Mouse (Mus musculus): ENCODE data around the gene Sowahd. TPM values are rescaled to one million over a fixed set of nuclear protein-coding genes. Genes with fewer than 3 reads are reported as not detected.
"Not testable (repeated sequence)": the region's sequence is repeated elsewhere in the genome, so short reads cannot be mapped to it uniquely, and the experiment has no call there.

Sowahd gene
- polyA plus RNA-seq, 1 experiment from 2014 or later: 0.21 TPM

DNA sequence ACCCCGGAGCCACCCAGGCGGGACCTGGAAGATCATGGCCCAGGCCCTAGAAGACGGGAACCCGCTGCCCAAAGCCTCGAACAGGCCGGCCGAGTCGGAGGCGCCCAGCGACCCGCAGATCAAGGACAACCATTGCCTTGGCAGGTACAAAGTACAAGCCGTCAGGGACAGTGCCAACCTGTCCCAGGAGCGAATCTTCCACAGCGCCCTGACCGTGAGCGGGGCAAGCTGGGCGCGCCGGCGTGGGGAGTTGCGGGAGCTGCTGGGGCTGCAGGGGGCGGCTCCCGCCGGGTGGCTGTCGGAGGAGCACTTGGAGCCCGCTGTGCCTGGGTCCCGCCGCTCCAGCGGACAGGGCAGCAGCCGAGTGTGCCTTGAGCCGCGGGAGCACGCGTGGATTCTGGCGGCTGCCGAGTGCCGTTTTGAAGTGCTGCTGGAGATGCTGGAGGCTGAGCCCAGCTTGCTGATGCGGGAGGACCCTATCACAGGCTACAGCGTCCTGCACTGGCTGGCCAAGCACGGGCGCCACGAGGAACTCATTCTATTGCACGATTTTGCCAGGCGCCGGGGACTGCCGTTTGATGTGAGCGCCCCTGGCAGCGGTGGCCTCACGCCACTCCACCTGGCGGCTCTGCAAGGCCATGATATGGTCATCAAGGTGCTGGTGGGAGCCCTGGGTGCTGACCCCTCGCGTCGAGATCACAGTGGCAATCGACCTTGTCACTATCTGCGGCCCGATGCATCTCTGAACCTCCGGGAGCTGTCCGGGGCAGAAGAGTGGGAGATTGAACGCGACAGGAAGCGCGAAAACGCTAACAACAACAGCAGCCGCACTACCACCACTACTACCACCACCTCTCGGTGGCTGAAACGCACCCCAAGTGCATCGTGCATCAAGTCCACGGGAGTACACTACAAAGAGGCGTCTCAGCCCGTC, 512 bp downstream of the Sowahd start:
- 16% methylated on average over 70 of the region's 70 CpGs for WGBS
- no peaks in the 10 kb centered on the region; the same call in 1 of the 2 replicates for H3K4me1 ChIP-seq (replicated peaks; ENCODE audit: control insufficient read depth, insufficient read depth, low read length)
- H3K9ac ChIP-seq (ENCODE audit: low read depth, low read length): no peak overlapping the region
- no peaks in the 10 kb centered on the region for H3K36me3 ChIP-seq (ENCODE audit: control insufficient read depth, insufficient read depth, low read length)
- peak overlapping the region; percentile 38 for H3K4me3 ChIP-seq (ENCODE audit: low read depth, low read length)
- peaks cover 62% of the 10 kb centered on the region for H3K27me3 ChIP-seq (replicated peaks; ENCODE audit: control insufficient read depth, insufficient read depth, low read length)
- ATAC-seq (replicated peaks; ENCODE audit: low FRiP score): no peak
- H3K4me2 ChIP-seq: peak overlapping the region; percentile 59
- no peak overlapping the region for H3K27ac ChIP-seq (ENCODE audit: low read depth, low read length)
- DNase-seq (ENCODE audit: low spot score): peak; percentile 34
- no peaks in the 10 kb centered on the region for H3K9me3 ChIP-seq (ENCODE audit: control insufficient read depth, low read length)

DNA sequence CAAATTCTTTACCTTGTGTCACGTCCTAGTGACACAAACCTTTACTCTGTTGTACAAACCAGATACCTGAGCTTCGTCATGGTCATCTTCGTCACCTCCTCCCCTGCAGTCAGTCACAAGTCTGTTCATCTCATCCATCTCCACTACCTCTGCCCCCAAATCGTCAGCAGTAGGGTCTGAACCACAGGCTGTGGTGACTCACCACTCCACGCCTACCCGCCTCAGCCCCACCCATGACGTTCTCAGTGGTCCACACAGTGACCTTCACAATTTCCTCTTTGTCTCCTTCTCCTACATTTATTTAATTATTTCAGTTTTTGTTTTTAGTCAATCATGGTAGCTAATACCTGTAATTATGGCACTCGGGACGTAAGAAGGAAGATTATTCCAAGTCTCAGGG, 15.3 kb downstream of the Sowahd start:
- Histone ChIP-seq H3K4me2 (no peak overlapping the region), H3K9me3 (ENCODE audit: control insufficient read depth, low read length) (no peaks in the 10 kb centered on the region), H3K4me1 (replicated peaks; ENCODE audit: control insufficient read depth, insufficient read depth, low read length) (no peaks in the 10 kb centered on the region), H3K36me3 (ENCODE audit: control insufficient read depth, insufficient read depth, low read length) (no peaks in the 10 kb centered on the region), H3K9ac (ENCODE audit: low read depth, low read length) (no peak overlapping the region), H3K4me3 (ENCODE audit: low read depth, low read length) (no peak overlapping the region), H3K27ac (ENCODE audit: low read depth, low read length) (no peak overlapping the region), H3K27me3 (replicated peaks; ENCODE audit: control insufficient read depth, insufficient read depth, low read length) (no peaks in the 10 kb centered on the region)
- no peak for DNase-seq (ENCODE audit: low spot score)
- 70% methylated on average over 9 of the region's 9 CpGs for WGBS
- no peak for ATAC-seq (replicated peaks; ENCODE audit: low FRiP score)

DNA sequence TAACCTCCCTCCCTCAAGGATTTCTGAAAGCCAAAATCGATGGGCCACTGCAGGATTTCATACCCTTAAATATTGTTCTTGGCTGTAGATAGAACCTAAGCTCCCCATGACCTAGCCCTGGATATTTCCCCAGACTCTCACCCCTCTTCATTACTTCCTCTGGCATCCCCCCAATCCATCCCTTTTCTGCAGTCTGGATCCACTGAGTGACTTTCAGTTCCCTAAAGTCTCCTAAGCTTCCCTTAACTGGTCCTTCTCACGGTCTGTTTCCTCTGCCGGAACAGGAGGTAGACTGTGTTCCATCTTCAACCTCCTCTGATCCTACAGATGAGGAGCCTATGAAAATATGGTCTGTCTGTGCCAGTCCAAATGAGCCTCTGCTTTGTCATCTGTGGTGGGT, 18.7 kb downstream of the Sowahd start:
- Histone ChIP-seq H3K4me3 (ENCODE audit: low read depth, low read length) (no peak overlapping the region), H3K9ac (ENCODE audit: low read depth, low read length) (no peak overlapping the region), H3K4me1 (replicated peaks; ENCODE audit: control insufficient read depth, insufficient read depth, low read length) (no peaks in the 10 kb centered on the region), H3K36me3 (ENCODE audit: control insufficient read depth, insufficient read depth, low read length) (no peaks in the 10 kb centered on the region), H3K9me3 (ENCODE audit: control insufficient read depth, low read length) (no peaks in the 10 kb centered on the region), H3K27ac (ENCODE audit: low read depth, low read length) (no peak overlapping the region), H3K27me3 (replicated peaks; ENCODE audit: control insufficient read depth, insufficient read depth, low read length) (no peaks in the 10 kb centered on the region), H3K4me2 (no peak overlapping the region)
- WGBS: 75% methylated on average over 3 of the region's 3 CpGs
- no peak for DNase-seq (ENCODE audit: low spot score)
- no peak for ATAC-seq (replicated peaks; ENCODE audit: low FRiP score)

DNA sequence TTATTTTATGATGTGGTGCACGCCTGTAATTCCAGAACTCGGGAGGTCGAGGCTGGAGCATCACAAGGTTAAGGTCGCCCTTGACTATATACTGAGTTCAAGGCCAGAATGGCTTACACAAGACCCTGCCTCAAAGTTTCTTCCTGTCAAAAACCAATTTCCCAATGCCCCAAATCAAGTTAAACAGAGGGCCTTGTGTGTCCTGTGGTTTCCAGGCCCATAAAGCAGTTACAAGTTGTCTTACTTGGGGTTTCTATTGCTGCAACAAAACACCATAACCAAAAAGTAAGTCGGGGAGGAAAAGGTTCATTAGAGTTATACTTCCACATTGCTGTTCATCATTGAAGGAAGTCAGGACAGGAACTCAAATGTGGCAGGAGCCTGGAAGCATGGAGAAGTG, 20.1 kb downstream of the Sowahd start:
- Histone ChIP-seq H3K9me3 (ENCODE audit: control insufficient read depth, low read length) (no peaks in the 10 kb centered on the region), H3K36me3 (ENCODE audit: control insufficient read depth, insufficient read depth, low read length) (no peaks in the 10 kb centered on the region), H3K9ac (ENCODE audit: low read depth, low read length) (no peak overlapping the region), H3K27me3 (replicated peaks; ENCODE audit: control insufficient read depth, insufficient read depth, low read length) (no peaks in the 10 kb centered on the region), H3K4me1 (replicated peaks; ENCODE audit: control insufficient read depth, insufficient read depth, low read length) (no peaks in the 10 kb centered on the region), H3K4me2 (no peak overlapping the region), H3K4me3 (ENCODE audit: low read depth, low read length) (no peak overlapping the region), H3K27ac (ENCODE audit: low read depth, low read length) (no peak overlapping the region)
- WGBS: 78% methylated on average over 5 of the region's 5 CpGs
- DNase-seq (ENCODE audit: low spot score) (no peak), ATAC-seq (replicated peaks; ENCODE audit: low FRiP score) (no peak)

DNA sequence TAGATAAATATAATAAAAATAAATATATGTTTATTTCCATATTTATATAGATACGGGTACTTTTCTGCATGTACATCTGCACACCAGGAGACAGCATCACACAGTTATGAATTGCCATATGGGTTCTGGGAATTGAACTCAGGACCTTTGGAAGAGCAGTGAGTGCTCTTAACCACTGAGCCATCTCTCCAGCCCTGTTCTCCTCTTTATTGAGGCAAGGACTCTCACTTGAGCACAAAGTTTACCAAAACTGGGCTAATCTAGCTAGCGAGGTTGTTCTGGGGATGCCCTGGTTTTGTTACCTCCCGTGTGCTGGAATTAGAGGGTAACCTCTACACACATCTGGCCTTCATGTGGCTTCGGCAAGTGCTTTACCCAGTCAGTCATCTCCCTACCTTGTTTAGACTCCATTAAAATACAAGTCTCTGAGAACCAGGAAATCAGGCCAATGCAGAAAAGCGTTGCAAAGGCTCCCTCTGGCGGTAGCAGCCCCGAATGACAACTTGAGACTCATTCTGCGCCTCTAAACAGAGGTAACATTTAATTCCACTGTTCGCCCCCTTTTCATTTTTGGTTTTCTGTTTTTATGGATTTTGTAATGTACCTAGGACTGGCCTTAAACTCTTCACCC, 25.7 kb downstream of the Sowahd start:
- Histone ChIP-seq H3K9me3 (ENCODE audit: control insufficient read depth, low read length) (no peaks in the 10 kb centered on the region), H3K4me3 (ENCODE audit: low read depth, low read length) (no peak overlapping the region), H3K9ac (ENCODE audit: low read depth, low read length) (no peak overlapping the region), H3K27ac (ENCODE audit: low read depth, low read length) (no peak overlapping the region), H3K27me3 (replicated peaks; ENCODE audit: control insufficient read depth, insufficient read depth, low read length) (no peaks in the 10 kb centered on the region), H3K36me3 (ENCODE audit: control insufficient read depth, insufficient read depth, low read length) (no peaks in the 10 kb centered on the region), H3K4me1 (replicated peaks; ENCODE audit: control insufficient read depth, insufficient read depth, low read length) (no peaks in the 10 kb centered on the region), H3K4me2 (no peak overlapping the region)
- ATAC-seq (replicated peaks; ENCODE audit: low FRiP score) (no peak), DNase-seq (ENCODE audit: low spot score) (no peak)
- 35% methylated on average over 9 of the region's 9 CpGs for WGBS

DNA sequence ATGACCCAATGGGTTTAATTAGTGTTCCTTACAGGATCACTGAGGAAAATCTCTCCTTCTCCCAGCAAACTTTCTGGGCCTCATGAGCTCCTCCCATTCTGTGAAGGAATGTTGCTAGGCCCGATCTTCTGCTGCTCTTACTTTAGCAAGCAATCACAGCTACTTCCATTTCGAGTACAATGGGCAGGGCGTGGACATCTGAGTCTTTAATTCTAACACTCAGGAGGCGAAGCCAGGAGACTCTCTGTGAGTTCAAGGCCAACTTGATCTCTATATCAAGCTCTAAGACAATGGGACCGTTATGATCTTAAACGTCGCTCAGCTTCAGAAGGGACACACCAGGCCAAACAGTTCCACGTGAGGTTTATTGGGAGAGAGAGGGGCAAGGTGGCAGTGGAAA, 28.0 kb downstream of the Sowahd start:
- 69% methylated on average over 8 of the region's 8 CpGs for whole genome bisulfite sequencing
- Histone ChIP-seq H3K36me3 (ENCODE audit: control insufficient read depth, insufficient read depth, low read length) (peaks cover 2% of the 10 kb centered on the region; the same call in 1 of the 2 replicates), H3K9me3 (ENCODE audit: control insufficient read depth, low read length) (no peaks in the 10 kb centered on the region)

DNA sequence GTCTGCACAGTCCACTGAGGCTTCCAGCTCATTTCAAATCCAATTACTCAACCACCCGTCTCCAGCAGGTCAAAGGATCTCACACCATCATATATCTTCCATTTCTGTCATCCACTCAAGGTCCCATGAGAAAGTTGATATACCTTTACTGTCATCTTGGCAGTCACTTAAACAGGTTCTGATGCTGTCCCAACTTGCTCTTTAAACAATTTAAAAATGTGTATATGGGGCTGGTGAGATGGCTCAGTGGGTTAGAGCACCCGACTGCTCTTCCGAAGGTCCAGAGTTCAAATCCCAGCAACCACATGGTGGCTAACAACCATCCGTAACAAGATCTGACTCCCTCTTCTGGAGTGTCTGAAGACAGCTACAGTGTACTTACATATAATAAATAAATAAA, 31.7 kb downstream of the Sowahd start:
- not testable (repeated sequence) for H3K9ac ChIP-seq (ENCODE audit: low read depth, low read length); H3K4me2 ChIP-seq; H3K27ac ChIP-seq (ENCODE audit: low read depth, low read length); H3K36me3 ChIP-seq (ENCODE audit: control insufficient read depth, insufficient read depth, low read length); DNase-seq (ENCODE audit: low spot score); H3K4me3 ChIP-seq (ENCODE audit: low read depth, low read length); H3K9me3 ChIP-seq (ENCODE audit: control insufficient read depth, low read length); H3K27me3 ChIP-seq (replicated peaks; ENCODE audit: control insufficient read depth, insufficient read depth, low read length); H3K4me1 ChIP-seq (replicated peaks; ENCODE audit: control insufficient read depth, insufficient read depth, low read length); ATAC-seq (replicated peaks; ENCODE audit: low FRiP score)
- 69% methylated on average over 3 of the region's 4 CpGs for WGBS

More for the DNA sequence above, 28.0 kb downstream of the Sowahd start:
- no peak overlapping the region for H3K9ac ChIP-seq (ENCODE audit: low read depth, low read length)
- no peak overlapping the region for H3K4me3 ChIP-seq (ENCODE audit: low read depth, low read length)
- H3K4me2 ChIP-seq: no peak overlapping the region
- H3K4me1 ChIP-seq (replicated peaks; ENCODE audit: control insufficient read depth, insufficient read depth, low read length): no peaks in the 10 kb centered on the region
- DNase-seq (ENCODE audit: low spot score) (no peak), ATAC-seq (replicated peaks; ENCODE audit: low FRiP score) (no peak)
- H3K27me3 ChIP-seq (replicated peaks; ENCODE audit: control insufficient read depth, insufficient read depth, low read length): no peaks in the 10 kb centered on the region
- no peak overlapping the region for H3K27ac ChIP-seq (ENCODE audit: low read depth, low read length)

DNA sequence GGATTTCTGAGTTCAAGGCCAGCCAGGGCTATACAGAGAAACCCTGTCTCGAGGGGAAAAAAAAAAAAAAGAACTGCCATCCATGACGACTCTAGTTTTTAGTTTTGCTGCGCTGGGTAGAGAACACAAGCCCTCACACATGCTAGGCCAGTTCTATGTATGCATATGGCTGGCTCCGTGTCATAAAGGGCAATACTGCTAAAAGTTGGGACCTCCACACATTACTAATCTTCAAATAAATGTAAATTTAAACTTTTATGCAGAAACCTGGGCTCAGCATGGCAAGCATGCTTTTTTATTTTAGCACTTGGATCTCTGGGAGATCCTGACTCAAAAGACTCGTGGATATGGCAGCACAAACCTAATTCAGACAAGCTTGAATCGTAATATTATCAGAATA, 32.5 kb downstream of the Sowahd start:
- DNase-seq (ENCODE audit: low spot score) (no peak), ATAC-seq (replicated peaks; ENCODE audit: low FRiP score) (no peak)
- no peak overlapping the region for H3K4me2 ChIP-seq
- WGBS: 47% methylated on average over 6 of the region's 6 CpGs
- H3K9me3 ChIP-seq (ENCODE audit: control insufficient read depth, low read length): no peaks in the 10 kb centered on the region
- no peak overlapping the region for H3K4me3 ChIP-seq (ENCODE audit: low read depth, low read length)
- no peaks in the 10 kb centered on the region for H3K27me3 ChIP-seq (replicated peaks; ENCODE audit: control insufficient read depth, insufficient read depth, low read length)
- peaks cover 7% of the 10 kb centered on the region for H3K36me3 ChIP-seq (ENCODE audit: control insufficient read depth, insufficient read depth, low read length)
- H3K27ac ChIP-seq (ENCODE audit: low read depth, low read length): no peak overlapping the region
- H3K4me1 ChIP-seq (replicated peaks; ENCODE audit: control insufficient read depth, insufficient read depth, low read length): 0 out of 2 replicates have a peak, but pooled peaks cover 2% of the 10 kb centered on the region
- no peak overlapping the region for H3K9ac ChIP-seq (ENCODE audit: low read depth, low read length)

All from liver, embryonic 11.5 days (tissue).